Mouse (Mus musculus): Measurements from ENCODE around the gene Fam135a.

DNA sequence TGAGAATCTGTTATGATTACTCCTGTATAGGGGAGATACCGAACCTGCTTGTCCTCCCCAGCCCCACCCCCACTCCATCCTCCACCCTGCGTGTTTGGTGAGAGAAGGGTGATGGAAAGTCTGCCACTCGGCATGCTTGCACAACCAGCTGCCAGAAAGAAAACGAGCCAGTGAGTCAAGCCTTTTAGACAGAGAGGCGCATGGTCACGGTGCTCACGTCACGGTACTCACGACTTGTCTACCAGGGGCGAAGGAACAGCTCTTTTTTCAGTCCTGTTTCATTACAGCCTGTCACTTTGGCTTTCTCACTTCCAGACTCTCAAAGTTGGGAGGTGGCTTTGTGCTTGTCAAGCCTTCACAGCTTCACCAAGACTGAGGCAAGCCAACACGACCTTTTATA is 7.2 kb upstream of the Fam135a start:
- TF ChIP-seq CTCF (IDR thresholded peaks at IDR 0.05) (no peak), EP300 (IDR thresholded peaks at IDR 0.05; ENCODE audit: insufficient read depth, low read depth, low read length) (no peak)
